Mouse (Mus musculus): Measurements from ENCODE around the gene Btg4. TPM values are rescaled to one million over a fixed set of nuclear protein-coding genes. Genes with fewer than 3 reads are reported as not detected.

Gene Btg4
- not detected in 2 replicates for polyA plus RNA-seq (2011; ENCODE audit: insufficient read depth, insufficient read length, low read depth, missing spikeins)

DNA sequence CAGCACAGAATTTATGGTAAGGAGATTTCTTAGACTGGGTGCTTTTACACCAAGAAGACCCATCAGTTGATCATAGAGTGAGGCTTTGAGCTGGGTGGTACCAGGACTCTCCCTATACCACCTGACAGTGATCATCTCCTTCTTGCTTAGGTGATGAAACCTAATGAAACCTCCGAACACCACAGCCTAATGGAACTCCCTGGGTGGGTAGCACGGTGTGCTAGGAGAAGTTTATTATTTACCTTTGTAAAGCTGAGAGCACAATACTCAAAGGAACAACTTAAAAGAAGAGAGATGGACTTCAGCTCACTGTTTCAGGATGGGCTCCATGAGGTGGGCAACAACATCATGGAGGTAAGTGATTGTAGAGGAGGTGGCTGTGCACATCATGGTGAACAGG is at the start of gene Btg4:
Btg4 (plus strand) TSS at position 301 of the 400 bp plus-strand sequence.
- Histone ChIP-seq H3K4me1 (ENCODE audit: control insufficient read depth, insufficient read depth, low read length) (no peaks in the 10 kb centered on the region), H3K27me3 (ENCODE audit: control insufficient read depth, insufficient read depth, low read length, poor library complexity, severe bottlenecking) (no peaks in the 10 kb centered on the region), H3K4me3 (ENCODE audit: low read depth, low read length) (no peak within 1 kb of the TSS), H3K36me3 (ENCODE audit: control insufficient read depth, insufficient read depth, low read length, poor library complexity, severe bottlenecking) (no peaks in the 10 kb centered on the region), H3K9me3 (replicated peaks; ENCODE audit: control insufficient read depth, insufficient read depth, low read length, poor library complexity, severe bottlenecking) (no peaks in the 10 kb centered on the region), H3K27ac (ENCODE audit: insufficient read depth, low read length) (no peak within 1 kb of the TSS), H3K9ac (ENCODE audit: low read depth, poor library complexity, severe bottlenecking) (no peak within 1 kb of the TSS)
- TF ChIP-seq EP300 (IDR thresholded peaks at IDR 0.05; ENCODE audit: insufficient read depth, low read depth, low read length), result no peak
- TF ChIP-seq POLR2A (IDR thresholded peaks at IDR 0.05; ENCODE audit: insufficient read depth, low read length), result no peak
- TF ChIP-seq CTCF (IDR thresholded peaks at IDR 0.05; ENCODE audit: low read depth, low read length), result no peak

- Histone ChIP-seq H3K27me3 (ENCODE audit: control insufficient read depth, insufficient read depth, low read length, poor library complexity, severe bottlenecking) (no peaks in the 10 kb centered on the region; the same call in 1 of the 2 replicates), H3K9me3 (replicated peaks; ENCODE audit: control insufficient read depth, insufficient read depth, low read length, poor library complexity, severe bottlenecking) (no peaks in the 10 kb centered on the region), H3K4me1 (ENCODE audit: control insufficient read depth, insufficient read depth, low read length) (no peaks in the 10 kb centered on the region), H3K4me3 (ENCODE audit: low read depth, low read length) (no peak overlapping the region), H3K36me3 (ENCODE audit: control insufficient read depth, insufficient read depth, low read length, poor library complexity, severe bottlenecking) (no peaks in the 10 kb centered on the region), H3K27ac (ENCODE audit: insufficient read depth, low read length) (no peak overlapping the region), H3K9ac (ENCODE audit: low read depth, poor library complexity, severe bottlenecking) (no peak overlapping the region)
- TF ChIP-seq EP300 (IDR thresholded peaks at IDR 0.05; ENCODE audit: insufficient read depth, low read depth, low read length) (no peak), POLR2A (IDR thresholded peaks at IDR 0.05; ENCODE audit: insufficient read depth, low read length) (no peak), CTCF (IDR thresholded peaks at IDR 0.05; ENCODE audit: low read depth, low read length) (no peak)
Measured at GRCm38 (mm10) chr9:51013644-51014043, 47.1 kb upstream of the Btg4 start.

DNA sequence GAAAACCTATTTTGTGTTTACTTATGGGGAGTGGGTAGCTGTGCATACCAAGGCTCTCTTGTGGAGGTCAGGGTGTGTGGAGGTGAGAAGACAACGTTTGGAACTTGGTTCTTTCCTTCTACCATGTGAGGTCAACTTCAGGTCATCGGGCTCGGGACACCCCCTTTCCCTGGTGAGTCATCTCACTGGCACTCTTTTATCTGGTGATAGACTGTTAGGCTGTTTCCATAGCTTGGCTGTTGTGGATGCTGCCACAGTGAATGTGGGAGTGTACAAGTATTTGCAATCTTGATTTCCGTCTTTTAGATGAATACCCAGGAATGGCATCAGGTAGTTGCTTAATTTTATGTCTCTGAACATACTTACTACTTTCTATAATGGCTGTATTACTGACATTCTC is 45.0 kb upstream of the Btg4 start:
- H3K27ac ChIP-seq (ENCODE audit: insufficient read depth, low read length), result no peak overlapping the region

GRCm38 (mm10) chr9:51019670-51020069 is 41.0 kb upstream of the Btg4 start:
- H3K4me3 ChIP-seq (ENCODE audit: low read depth, low read length), result no peak overlapping the region
- no peaks in the 10 kb centered on the region for H3K36me3 ChIP-seq (ENCODE audit: control insufficient read depth, insufficient read depth, low read length, poor library complexity, severe bottlenecking)
- TF ChIP-seq EP300 (IDR thresholded peaks at IDR 0.05; ENCODE audit: insufficient read depth, low read depth, low read length), result no peak
- no peak for TF ChIP-seq POLR2A (IDR thresholded peaks at IDR 0.05; ENCODE audit: insufficient read depth, low read length)
- TF ChIP-seq CTCF (IDR thresholded peaks at IDR 0.05; ENCODE audit: low read depth, low read length), result no peak
- H3K27ac ChIP-seq (ENCODE audit: insufficient read depth, low read length), result no peak overlapping the region
- no peaks in the 10 kb centered on the region for H3K9me3 ChIP-seq (replicated peaks; ENCODE audit: control insufficient read depth, insufficient read depth, low read length, poor library complexity, severe bottlenecking)
- H3K9ac ChIP-seq (ENCODE audit: low read depth, poor library complexity, severe bottlenecking), result no peak overlapping the region
- H3K27me3 ChIP-seq (ENCODE audit: control insufficient read depth, insufficient read depth, low read length, poor library complexity, severe bottlenecking), result no peaks in the 10 kb centered on the region
- H3K4me1 ChIP-seq (ENCODE audit: control insufficient read depth, insufficient read depth, low read length), result no peaks in the 10 kb centered on the region

More for the DNA sequence above, 45.0 kb upstream of the Btg4 start:
- Histone ChIP-seq H3K4me1 (ENCODE audit: control insufficient read depth, insufficient read depth, low read length) (no peaks in the 10 kb centered on the region), H3K27me3 (ENCODE audit: control insufficient read depth, insufficient read depth, low read length, poor library complexity, severe bottlenecking) (no peaks in the 10 kb centered on the region), H3K9me3 (replicated peaks; ENCODE audit: control insufficient read depth, insufficient read depth, low read length, poor library complexity, severe bottlenecking) (no peaks in the 10 kb centered on the region), H3K36me3 (ENCODE audit: control insufficient read depth, insufficient read depth, low read length, poor library complexity, severe bottlenecking) (no peaks in the 10 kb centered on the region), H3K4me3 (ENCODE audit: low read depth, low read length) (no peak overlapping the region), H3K9ac (ENCODE audit: low read depth, poor library complexity, severe bottlenecking) (no peak overlapping the region)
- TF ChIP-seq CTCF (IDR thresholded peaks at IDR 0.05; ENCODE audit: low read depth, low read length), result no peak
- no peak for TF ChIP-seq POLR2A (IDR thresholded peaks at IDR 0.05; ENCODE audit: insufficient read depth, low read length)
- no peak for TF ChIP-seq EP300 (IDR thresholded peaks at IDR 0.05; ENCODE audit: insufficient read depth, low read depth, low read length)

GRCm38 (mm10) chr9:51020351-51020750 is 40.4 kb upstream of the Btg4 start:
- Histone ChIP-seq H3K4me1 (ENCODE audit: control insufficient read depth, insufficient read depth, low read length) (no peaks in the 10 kb centered on the region), H3K27ac (ENCODE audit: insufficient read depth, low read length) (no peak overlapping the region), H3K4me3 (ENCODE audit: low read depth, low read length) (no peak overlapping the region), H3K36me3 (ENCODE audit: control insufficient read depth, insufficient read depth, low read length, poor library complexity, severe bottlenecking) (no peaks in the 10 kb centered on the region), H3K9ac (ENCODE audit: low read depth, poor library complexity, severe bottlenecking) (no peak overlapping the region), H3K9me3 (replicated peaks; ENCODE audit: control insufficient read depth, insufficient read depth, low read length, poor library complexity, severe bottlenecking) (no peaks in the 10 kb centered on the region), H3K27me3 (ENCODE audit: control insufficient read depth, insufficient read depth, low read length, poor library complexity, severe bottlenecking) (no peaks in the 10 kb centered on the region)
- TF ChIP-seq CTCF (IDR thresholded peaks at IDR 0.05; ENCODE audit: low read depth, low read length) (no peak), EP300 (IDR thresholded peaks at IDR 0.05; ENCODE audit: insufficient read depth, low read depth, low read length) (no peak), POLR2A (IDR thresholded peaks at IDR 0.05; ENCODE audit: insufficient read depth, low read length) (no peak)

DNA sequence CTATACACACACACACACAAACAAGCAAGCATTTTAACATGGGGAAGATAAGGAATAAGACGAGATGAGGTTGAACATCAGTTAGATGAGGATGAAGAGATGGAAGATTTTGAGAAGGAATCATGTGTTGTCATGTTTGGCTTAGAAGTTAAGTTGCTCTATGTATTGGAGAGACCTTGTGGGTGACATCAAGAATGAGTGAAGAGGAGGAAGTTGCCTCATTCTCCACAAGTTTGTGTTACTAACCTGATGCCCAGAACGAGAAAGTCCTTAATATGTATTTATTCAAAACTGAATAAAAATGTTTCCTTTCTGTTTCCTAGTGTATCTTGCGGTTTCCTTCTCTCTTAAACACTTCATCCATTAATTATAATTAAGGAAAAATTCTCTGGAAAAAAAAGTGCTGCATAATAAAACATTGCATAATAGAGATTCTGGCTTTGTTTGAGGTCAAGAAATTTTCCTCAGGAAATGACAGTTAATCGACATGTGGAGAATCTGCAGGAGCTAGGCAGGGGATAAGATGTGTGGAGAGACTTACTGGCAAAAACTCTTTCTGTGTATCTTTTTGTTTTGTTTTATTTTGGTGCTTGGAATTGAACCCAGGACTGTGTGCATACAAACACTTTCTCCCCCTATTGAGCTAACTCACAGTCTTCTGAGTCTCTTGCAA is 39.4 kb upstream of the Btg4 start:
- no peaks in the 10 kb centered on the region for H3K36me3 ChIP-seq (ENCODE audit: control insufficient read depth, insufficient read depth, low read length, poor library complexity, severe bottlenecking)
- TF ChIP-seq POLR2A (IDR thresholded peaks at IDR 0.05; ENCODE audit: insufficient read depth, low read length) (no peak), EP300 (IDR thresholded peaks at IDR 0.05; ENCODE audit: insufficient read depth, low read depth, low read length) (no peak), CTCF (IDR thresholded peaks at IDR 0.05; ENCODE audit: low read depth, low read length) (no peak)
- H3K27ac ChIP-seq (ENCODE audit: insufficient read depth, low read length), result no peak overlapping the region
- no peak overlapping the region for H3K4me3 ChIP-seq (ENCODE audit: low read depth, low read length)
- no peaks in the 10 kb centered on the region for H3K9me3 ChIP-seq (replicated peaks; ENCODE audit: control insufficient read depth, insufficient read depth, low read length, poor library complexity, severe bottlenecking)
- no peaks in the 10 kb centered on the region for H3K4me1 ChIP-seq (ENCODE audit: control insufficient read depth, insufficient read depth, low read length)
- H3K27me3 ChIP-seq (ENCODE audit: control insufficient read depth, insufficient read depth, low read length, poor library complexity, severe bottlenecking), result no peaks in the 10 kb centered on the region
- H3K9ac ChIP-seq (ENCODE audit: low read depth, poor library complexity, severe bottlenecking), result no peak overlapping the region

Measured in ES-Bruce4 (cell line).